Mouse (Mus musculus): ENCODE data around the gene Arhgap19.

Arhgap19 gene

GRCm38 (mm10) chr19:41831101-41831570 lies 29.3 kb upstream of the Arhgap19 start:
- peak; percentile 68 for DNase-seq

- peak; percentile 68 for DNase-seq
Measured at GRCm38 (mm10) chr19:41830106-41831031, 28.5 kb upstream of the Arhgap19 start.

- DNase-seq, result peak; percentile 99
Measured at GRCm38 (mm10) chr19:41829381-41830105, 27.7 kb upstream of the Arhgap19 start, which contains the start of gene Frat1. Gene Frat1 (plus strand): TSS chr19:41829970.

DNA sequence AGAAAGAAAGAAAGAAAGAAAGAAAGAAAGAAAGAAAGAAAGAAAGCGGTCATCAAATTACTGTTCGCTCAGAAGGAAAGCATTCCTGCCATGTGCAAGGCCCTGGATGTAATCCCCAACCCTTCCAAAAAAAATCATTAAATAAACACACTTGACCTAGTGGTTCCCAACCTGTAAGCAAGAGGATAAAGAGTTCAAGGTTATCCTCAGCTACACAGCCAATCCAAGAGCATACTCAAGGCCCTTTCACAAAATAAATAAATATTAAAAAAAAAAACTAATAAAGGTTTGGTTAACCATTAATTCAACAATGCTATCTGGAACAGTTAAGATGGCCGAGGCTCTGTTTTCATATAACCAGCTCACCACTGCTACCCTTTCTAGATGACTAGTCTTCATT lies 27.1 kb upstream of the Arhgap19 start:
- no peak for DNase-seq

DNA sequence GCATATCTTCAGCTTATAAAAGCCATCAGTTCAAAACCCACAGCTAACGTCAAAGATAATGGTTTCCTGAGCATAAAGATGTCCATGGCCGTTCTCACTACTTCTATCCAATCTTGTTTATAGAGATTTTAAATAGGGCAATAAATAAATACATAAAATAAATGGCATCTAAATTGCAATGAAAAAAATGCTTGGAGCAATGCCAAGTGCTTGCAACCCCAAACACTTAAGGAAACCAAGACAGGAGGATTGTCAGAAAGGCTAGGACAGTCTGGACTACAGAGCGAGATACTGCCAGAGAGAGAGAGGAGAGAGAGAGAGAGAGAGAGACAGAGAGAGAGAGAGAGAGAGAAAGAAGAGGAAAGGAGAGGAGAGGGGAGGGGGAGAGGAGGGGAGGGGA lies 24.7 kb upstream of the Arhgap19 start:
- no peak for DNase-seq

DNA sequence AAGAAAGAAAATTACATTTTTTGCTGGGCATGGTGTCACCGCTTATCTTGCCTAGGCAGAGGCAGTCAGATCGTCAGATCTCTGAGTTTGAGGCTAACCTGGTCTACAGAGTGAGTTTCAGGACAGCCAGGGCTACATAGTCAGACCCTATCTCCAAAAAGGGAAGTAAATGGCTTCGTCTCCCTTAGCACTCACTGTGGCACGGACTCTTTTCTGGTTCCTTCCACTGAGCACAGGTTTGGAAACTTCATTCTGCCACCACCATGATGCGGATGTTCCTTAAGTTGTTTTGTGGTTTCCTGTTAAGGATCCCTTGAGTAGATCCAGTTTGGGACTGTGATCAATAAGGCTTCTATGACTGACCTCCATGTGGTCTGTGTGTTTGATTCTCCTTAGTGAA lies 23.1 kb upstream of the Arhgap19 start:
- no peak for DNase-seq

- no peak for DNase-seq
Measured at GRCm38 (mm10) chr19:41822589-41822988, 20.7 kb upstream of the Arhgap19 start.

DNA sequence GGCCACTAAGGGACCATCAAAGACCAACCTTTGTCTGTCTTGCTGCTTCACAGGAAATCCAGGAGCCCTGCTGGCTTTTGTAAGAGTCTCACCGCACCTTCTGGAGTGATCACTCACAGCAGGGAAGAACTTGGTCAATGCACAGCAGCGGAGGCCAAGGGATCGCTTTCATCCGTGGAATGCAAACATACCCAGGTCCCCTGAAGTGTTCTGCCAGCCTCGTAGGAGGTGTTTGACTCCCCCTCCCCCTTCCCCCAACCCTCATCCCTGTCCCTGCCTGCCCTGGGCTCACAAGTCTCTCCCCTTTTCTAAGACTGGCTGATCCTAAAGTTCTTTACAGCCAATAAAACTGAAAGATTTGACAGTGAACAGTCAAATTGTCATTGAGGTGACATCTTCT lies 19.6 kb upstream of the Arhgap19 start:
- DNase-seq, result no peak

GRCm38 (mm10) chr19:41818749-41819148 lies 16.9 kb upstream of the Arhgap19 start:
- no peak for DNase-seq

GRCm38 (mm10) chr19:41817325-41817724 lies 15.5 kb upstream of the Arhgap19 start:
- no peak for DNase-seq

- no peak for DNase-seq
Measured at GRCm38 (mm10) chr19:41816915-41817314, 15.1 kb upstream of the Arhgap19 start.

DNA sequence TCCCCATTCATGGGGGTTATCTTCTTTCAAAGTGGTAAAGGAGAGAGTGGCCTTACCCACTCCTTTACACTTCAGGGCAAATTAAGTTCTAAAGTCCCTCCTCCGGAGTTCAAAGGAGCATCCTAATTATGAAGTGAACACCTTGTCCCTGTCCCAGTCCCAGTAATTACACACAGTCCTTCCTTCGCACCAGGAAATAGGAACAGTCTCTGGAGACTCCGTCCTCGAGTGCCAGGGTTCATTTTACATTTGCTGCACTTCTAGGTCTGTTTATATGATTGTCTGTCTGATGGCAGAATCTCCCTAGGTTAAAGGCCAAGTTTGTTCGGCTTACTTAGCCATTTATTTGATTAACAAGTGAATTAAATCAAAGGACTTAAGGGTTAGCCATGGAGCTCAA lies 14.6 kb upstream of the Arhgap19 start:
- no peak for DNase-seq

GRCm38 (mm10) chr19:41813374-41813773 lies 11.5 kb upstream of the Arhgap19 start:
- no peak for DNase-seq

DNA sequence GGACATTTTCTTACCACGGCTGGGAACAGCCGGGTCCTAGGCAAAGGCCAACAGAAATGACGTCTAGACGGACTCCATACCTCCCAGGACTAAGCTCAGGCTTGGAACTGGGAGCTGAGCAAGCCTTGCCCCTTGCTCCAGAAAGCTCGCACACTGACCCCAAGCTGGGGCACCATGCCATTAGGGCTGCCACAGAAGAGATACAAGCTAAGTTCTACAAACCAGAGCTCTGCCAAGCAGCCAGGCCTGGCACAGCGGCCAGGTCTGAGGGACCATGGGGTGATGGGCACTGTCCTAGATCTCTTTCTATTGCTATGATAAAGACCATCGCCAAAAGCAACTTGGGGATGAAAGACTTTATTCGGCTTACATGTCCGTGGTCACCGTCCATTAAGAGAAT lies 10.7 kb upstream of the Arhgap19 start:
- DNase-seq, result no peak

- no peak for DNase-seq
Measured at GRCm38 (mm10) chr19:41810074-41810473, 8.2 kb upstream of the Arhgap19 start.

DNA sequence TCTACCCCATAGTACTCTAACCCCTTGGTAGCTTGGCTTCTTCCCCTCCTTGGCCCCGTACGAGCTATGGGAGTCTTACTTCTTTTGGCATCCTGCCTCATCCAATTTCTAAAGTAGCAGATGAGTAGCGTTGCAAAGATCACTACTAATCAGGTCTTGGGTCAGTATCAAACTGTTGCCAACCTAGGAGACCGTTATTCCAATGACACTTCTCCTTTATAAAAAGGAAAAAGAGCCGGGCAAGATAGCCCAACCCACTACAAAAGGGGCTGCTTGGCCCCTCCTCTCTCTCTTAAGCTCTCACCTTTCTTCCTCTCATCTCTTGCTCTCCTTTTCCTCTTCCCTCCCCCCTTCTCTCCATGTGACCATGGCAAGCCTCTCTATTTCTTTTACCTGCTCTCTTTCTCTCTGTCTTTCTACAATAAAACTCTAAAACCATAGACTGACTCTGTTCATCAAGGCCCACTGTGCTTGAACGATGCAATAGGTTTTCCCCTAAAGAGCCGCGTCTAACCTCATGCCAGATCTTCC lies 6.3 kb upstream of the Arhgap19 start:
- DNase-seq, result no peak

DNA sequence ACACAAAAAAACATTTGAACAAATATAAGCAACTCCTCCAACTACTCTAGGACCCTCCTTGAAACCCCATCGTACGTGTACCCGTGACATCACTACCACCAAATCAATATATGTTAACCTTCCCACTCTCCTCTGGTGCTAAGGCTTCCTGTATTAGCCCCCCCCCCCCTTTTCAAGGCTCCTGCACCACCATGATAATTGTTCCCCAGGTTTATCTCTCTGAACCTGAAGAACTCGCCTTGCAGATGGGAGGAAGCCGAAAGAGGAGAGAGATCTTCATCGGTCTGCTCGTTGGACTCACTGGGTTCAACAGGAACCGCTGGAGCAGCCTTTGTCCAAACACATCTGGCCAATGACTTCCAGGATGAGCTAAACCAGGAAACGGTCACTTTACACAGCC lies 5.7 kb upstream of the Arhgap19 start:
- DNase-seq, result no peak

DNA sequence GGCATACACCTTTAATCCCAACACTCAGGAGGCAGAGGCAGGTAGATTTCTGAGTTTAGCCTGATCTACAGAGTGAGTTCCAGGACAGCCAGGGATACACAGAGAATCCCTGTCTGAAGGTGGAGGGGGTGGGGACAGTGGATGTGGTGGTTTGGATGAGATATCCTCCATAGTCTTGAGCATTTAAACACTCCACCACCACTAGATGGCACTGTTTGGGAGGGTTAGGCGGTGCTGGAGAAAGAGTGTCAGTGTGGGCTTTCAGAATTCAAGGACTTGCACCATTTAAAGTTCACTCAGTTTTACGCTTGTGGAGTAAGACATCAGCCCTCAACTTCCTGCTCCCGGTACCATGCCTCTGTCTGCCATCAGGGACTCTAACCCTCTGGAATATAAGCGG lies 4.0 kb upstream of the Arhgap19 start:
- no peak for DNase-seq

DNA sequence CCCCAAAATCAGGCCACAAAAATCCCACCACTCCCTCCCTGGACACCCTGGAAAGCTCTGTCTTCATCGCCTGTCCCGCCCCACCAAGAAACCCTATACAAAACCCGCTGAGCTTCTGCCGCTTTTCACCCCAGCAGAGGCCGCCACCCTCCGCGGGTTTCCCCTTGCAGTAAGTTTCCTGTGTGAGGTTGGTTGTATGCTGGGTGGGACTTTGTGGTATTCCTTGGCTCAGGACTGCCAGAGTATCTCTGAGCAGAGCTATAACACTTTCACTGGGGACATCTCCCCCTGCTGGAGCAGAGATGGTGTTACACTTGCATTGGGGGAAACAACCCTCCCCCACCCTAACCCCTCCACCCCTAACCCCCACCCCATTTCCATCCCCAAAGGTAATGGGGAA lies 1.5 kb upstream of the Arhgap19 start:
- DNase-seq, result peak; percentile 34

DNA sequence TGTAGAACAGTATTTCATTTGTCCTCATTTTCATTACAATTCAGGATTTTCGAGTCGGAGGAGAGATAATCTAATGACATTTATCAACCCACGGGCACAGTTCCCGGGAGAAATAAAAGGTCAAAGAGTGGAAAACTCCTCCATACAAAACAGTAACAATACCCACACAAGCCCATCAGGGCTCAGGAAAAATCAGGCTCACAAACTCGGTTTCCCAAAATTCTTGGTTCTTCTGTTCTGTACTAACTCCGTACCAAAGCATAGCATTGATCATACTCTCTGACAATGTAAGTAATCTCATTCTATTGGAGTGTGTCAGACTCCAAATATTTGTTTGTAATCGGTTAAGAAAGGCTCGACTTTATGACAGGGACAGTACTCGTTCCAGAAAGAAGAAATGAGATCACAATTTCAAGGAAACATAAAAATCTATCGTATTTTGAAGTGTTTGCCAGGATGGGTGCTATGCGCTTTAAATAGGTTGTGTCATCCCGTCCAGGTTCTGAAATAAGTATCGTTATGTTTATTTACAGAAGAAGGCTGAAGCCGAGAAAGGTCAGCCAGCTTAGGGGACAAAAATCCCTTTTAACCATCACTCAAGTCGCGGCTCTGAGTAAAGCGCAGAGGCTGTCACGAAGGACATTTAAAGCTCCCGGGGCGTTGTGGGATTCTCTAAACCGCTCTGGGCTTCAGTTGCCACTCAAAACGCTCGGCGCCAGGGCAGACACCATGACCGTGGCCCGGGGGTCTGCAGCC lies 683 bp downstream of the Arhgap19 start:
- no peak for DNase-seq

DNA sequence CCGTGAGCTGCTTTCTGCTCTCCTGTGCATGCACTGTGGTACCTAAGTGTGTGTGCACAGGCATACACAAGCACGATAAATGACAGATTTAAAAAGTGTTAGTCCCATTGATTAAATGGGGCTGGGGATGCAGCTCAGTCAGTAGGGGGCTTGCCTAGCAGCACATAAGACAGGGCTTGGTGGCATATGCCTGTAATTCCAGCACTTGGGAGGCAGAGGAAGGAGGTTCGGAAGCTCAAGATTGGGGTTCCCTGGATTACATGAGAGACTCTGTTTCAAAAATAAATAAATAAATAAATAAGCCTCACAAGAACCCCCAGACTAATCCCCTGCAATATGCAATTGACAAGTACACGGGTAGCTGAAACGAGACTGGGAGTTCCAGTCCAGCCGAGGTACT lies 1.4 kb downstream of the Arhgap19 start:
- no peak for DNase-seq

DNA sequence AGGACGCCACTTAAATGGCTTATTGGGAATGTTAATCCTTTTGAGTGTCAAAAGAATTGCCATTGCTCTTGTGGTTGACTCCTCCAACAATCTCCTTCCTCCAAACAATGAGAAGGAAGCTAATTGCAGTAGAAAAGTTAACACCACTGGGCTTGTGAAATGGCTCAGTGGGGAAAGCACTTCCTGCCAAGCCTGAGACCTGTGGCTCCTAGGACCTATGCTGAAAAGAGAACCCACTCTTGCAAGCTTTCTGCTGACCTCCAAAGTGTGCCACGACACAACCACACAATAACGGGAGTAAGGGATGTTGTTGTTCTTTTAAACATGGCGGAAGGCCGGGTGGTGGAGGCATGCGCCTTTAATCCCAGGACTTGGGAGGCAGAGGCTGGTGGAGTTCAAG lies 4.3 kb downstream of the Arhgap19 start:
- no peak for DNase-seq

GRCm38 (mm10) chr19:41796789-41797327 lies 5.0 kb downstream of the Arhgap19 start:
- DNase-seq, result no peak

All from cerebellum, adult 9-11 months (tissue).